Mouse (Mus musculus): ENCODE results near the gene Ccdc148. TPM values are rescaled to one million over a fixed set of nuclear protein-coding genes. Genes with fewer than 3 reads are reported as not detected.

Gene Ccdc148
- polyA plus RNA-seq (2015; fragmentation: Nextera tagmentation; extraction: Ambion mirVana) = 0.12 TPM in 2 replicates

GRCm38 (mm10) chr2:59160605-59160963 is at the start of gene Ccdc148, which contains the start of gene Pkp4:
Gene Ccdc148 (minus strand): TSS chr2:59160683.
Gene Pkp4 (plus strand): TSS chr2:59160850.

GRCm38 (mm10) chr2:58859134-58859533 is 301.3 kb downstream of the Ccdc148 start, which contains the start of gene Gm11099:
Gene Gm11099 (plus strand): TSS chr2:58859434.

Other genes with a start within 250 kb of the Ccdc148 start
- gene Pkp4, start 167 bp upstream of the Ccdc148 start, polyA plus RNA-seq (2015; fragmentation: Nextera tagmentation; extraction: Ambion mirVana) = 6.6 and 7.7 TPM in 2 replicates

Measured in spleen, postnatal 0 days (tissue).